Mouse (Mus musculus) testis, postnatal 14 days (tissue): ENCODE results near the gene Cpsf6.

ENCODE experiments used
- DNase-seq: peaks from one replicate; pipeline ENCODE4 v3.0.0; 2021; ENCODE audit warnings: low spot score

Gene Cpsf6

DNA sequence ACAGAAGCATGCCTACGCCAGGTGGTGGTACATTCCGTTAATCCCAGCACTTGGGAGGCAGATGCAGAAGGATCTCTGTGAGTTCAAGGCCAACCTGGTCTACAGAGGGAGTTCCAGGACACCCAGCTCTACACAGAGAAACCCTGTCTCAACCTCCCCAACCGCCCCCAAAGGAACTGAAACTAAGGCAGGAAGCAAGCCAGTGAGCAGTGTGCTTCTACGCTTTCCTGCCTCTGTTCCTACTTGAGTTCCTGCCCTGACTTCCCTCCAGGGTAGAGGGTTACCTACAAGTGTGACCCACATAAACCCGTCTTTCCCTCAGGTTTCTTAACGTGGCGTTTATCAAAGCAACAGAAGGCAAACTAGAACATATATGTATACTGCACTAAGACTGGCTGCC lies 56.0 kb downstream of the Cpsf6 start:
- DNase-seq: no peak

DNA sequence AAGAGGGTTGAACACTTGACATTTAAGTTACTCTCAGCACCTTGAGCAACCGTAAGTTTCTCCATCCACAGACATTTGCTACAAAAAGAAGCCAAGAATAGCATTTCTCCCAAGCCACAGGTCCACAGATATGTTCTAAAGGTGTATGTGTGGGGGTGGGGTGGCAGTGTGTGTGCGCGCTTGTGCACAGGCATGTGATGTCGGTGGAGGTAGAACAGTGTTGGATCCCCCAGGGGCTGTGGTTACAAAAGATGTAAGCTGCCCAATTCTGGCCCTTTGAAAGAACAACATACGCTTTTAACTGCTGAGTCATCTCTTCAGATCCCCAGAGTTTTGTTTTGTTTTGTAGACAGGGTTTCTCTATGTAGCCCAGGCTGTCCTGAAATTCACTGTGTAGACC lies 57.2 kb downstream of the Cpsf6 start:
- DNase-seq: no peak

DNA sequence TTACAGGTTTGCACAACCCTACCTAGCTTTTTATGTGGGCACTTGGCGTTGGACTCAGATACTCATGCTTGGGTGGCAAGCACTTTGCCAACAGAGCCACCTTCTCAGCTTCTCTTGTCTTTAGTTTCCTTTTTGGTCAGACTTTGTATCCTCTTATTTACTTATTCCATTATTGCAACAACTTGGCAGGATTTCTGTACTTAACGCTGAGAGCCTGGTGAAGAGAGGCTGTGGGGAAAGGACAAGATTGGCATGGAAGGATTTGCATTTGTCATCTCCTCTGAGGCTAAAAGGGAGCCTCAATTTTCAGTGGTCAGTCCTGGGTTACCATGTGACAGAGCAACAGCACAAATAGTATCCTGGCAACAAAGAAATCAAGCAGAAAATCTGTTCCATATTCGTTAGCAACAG lies 59.2 kb downstream of the Cpsf6 start:
- no peak for DNase-seq

DNA sequence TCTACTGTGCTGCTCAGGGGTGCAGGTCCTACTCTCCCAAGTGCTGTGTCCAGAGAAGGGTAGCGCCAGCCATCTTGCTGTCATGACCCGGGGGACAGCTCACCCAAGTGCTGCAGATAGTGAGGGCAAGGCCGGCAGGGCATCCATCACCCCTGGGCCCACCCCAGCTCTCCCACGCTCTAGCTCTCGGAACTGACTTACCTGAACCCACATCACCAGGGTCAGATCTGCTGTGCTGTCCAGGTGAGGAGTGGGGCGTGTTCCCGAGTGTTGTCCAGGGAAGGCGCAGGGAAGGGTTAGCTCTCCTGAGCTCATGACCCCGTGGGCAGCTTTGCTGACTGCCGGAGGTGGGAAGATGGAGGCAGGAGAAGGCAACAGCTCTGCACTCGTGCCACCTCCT lies 63.4 kb downstream of the Cpsf6 start:
- DNase-seq: no peak

DNA sequence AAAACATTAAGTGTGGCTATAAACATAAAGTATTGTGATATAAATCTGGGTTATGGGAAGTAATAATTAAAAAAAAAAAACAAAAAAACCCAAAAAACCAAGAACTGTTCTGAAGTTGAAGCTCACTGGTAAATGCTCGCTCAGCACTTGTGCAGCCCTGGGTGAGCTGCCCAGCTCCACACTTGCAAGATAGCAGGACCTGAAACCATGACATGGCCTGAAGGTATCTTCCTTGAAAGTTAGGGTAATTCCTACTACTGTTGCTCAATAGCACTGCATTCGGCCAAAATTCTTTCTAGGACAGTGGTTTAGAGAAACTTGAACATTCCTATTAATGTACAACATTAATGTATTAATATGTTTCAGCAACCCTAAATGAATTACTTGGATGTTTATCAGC lies 66.7 kb downstream of the Cpsf6 start:
- DNase-seq: no peak

DNA sequence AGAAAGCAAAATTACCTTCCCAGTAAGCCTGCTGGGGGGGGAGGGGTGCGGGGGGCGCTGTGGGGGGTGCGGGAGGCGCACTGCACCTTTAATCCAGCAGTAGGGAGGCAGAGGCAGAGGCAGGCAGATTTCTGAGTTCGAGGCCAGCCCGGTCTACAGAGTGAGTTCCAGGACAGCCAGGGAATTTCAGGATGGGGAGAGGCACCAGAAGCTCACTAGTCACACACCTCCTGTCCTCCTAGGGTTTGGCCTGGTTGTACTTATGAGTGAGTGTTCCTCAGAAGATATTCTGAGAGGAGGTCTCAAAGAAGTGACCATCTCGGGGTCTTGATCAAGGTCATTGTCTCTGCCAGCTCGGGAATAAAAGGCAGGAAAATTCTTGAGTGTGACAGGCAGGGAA lies 67.6 kb downstream of the Cpsf6 start:
- no peak for DNase-seq

DNA sequence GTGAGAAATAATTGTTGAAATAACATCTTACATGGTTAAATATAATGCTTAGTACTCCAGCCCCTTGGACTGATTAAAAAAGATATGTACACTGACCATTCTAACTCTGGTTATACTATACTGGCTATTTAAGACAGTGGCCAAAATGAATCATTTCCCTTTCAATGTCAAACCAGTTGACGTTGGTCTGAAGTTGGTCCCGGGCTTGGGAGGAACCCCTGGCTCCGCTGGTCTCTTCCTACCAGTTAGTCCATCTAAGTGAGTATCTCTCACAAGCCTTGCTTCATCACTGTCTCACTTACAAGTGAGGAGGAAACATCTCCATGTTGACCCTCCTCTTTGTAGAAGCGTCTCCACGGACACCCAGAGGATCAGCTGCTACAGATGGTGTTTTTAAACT lies 75.4 kb downstream of the Cpsf6 start:
- no peak for DNase-seq

DNA sequence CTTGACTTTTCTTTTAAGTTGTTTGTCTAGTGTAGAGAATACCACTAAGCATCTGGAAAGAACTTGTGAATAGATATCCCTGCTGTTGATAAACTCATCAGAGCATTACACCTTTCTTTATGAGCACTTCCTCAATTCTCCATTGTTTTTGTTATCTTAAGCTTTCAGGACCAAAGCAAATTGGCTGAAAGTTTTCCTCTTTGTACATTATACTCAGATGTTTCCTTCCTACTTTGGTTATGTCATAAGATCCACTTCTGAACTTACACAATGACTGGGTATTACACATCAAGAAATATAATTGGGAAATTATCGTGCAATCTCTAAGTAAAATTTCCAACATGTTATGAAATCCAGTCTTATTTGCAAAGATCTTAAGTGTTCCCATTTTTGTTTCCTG lies 78.1 kb downstream of the Cpsf6 start:
- no peak for DNase-seq

DNA sequence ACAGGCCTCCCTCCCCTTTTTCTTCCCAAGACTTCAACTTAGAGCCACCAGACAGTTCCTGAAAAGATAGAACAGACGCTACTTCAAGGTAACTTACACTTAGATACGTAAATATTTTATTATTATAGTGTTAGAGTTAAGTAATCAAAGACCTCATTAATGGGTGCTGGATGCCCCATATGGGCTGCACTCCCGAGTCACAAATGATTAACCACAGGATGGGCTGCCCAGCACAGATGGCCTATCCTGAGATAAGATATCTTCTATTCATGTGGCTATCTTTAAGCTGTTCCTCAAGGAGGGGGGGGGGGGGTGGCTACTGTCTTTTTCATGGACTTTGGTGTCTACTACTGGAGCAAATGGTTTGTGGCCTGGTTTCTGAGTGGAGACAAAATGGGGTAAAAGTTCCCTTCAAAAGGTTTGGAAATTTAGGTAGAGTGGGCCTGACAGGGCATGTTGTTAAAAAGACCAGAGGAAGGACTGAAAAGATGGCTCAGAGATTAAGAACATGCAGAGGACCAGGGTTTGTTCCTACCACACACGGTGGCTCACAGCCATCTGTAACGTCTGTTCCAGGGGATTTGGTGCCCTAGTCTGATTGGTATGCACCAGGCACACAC lies 79.8 kb downstream of the Cpsf6 start:
- no peak for DNase-seq

DNA sequence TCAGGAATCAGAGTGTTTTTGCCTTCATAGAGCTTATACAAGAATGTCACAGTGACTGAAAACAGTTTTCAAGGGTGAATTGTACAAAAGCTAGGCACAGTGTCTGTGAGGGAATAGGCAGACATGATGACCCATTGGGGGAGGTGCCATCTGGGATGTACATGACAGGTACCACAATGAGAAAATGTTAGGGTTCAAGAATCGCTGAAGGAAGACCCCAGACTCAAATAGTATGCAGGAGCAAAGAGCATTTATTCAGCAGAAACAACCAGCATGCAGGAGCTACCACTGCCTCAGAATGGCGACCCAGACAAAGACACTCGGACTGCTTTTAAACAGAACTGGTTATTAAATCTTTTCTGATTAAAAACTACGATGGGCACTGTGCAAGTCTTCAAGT lies 80.7 kb downstream of the Cpsf6 start:
- DNase-seq: no peak

DNA sequence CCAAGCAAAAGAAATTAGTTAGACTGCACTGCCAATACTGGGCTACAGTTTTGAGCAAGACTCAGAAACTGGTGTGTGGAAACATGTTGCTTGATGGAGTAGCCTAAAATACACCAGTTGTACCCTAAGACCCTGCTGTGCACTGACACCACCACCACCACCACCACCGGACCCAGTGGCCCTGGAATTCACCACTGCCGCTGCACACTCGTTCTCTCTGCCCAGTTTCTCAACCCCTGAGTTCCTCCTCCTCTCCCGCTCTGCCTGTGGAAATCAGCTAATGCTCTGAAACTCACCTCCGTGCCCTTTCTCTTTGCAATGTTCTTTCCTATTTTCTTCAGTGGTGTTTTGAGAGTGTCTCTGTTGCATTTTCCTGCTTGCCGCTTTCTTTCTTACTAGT lies 81.5 kb downstream of the Cpsf6 start:
- DNase-seq: no peak
